Mouse (Mus musculus) ES-CJ7 (cell line): ENCODE results near the gene Elf2.

Experiments
- DNase-seq: peaks from one replicate; pipeline ENCODE4 v3.0.0; 2011; ENCODE audit warnings: low read depth, low spot score

The Elf2 gene

GRCm38 (mm10) chr3:51216351-51216750 lies 124.1 kb downstream of the Elf2 start:
- peak; percentile 41 for DNase-seq

- DNase-seq, result no peak
Measured at GRCm38 (mm10) chr3:51215681-51216080, 124.8 kb downstream of the Elf2 start.

GRCm38 (mm10) chr3:51213111-51213510 lies 127.4 kb downstream of the Elf2 start:
- DNase-seq, result no peak

GRCm38 (mm10) chr3:51210485-51210884 lies 130.0 kb downstream of the Elf2 start:
- DNase-seq, result peak; percentile 55

- DNase-seq, result peak; percentile 91
Measured at GRCm38 (mm10) chr3:51209503-51210314, 130.8 kb downstream of the Elf2 start.

GRCm38 (mm10) chr3:51208633-51209032 lies 131.8 kb downstream of the Elf2 start:
- peak; percentile 85 for DNase-seq

- no peak for DNase-seq
Measured at GRCm38 (mm10) chr3:51206521-51206920, 133.9 kb downstream of the Elf2 start.

- DNase-seq, result no peak
Measured at GRCm38 (mm10) chr3:51204897-51205296, 135.6 kb downstream of the Elf2 start.

GRCm38 (mm10) chr3:51204441-51204840 lies 136.0 kb downstream of the Elf2 start:
- peak; percentile 53 for DNase-seq

- no peak for DNase-seq
Measured at GRCm38 (mm10) chr3:51203906-51204305, 136.6 kb downstream of the Elf2 start.
